Mouse (Mus musculus) brown adipose tissue, adult 24 weeks (tissue): ENCODE measurements around the gene Spg20. TPM values are rescaled to one million over a fixed set of nuclear protein-coding genes. Genes with fewer than 3 reads are reported as not detected.
A peak's percentile ranks its signal among the peaks of the same experiment; 100 is the strongest.

Experiments
- H3K27ac ChIP-seq: fragments of 200-500 bp; replicated peaks from 2 replicates; pipeline ENCODE4 v1.5.1; 2012; ENCODE audit warnings: low read depth, mild to moderate bottlenecking, low read length
- H3K4me1 ChIP-seq: fragments of 200-500 bp; 2 replicates; pipeline ENCODE4 v1.6.1; 2012; ENCODE audit warnings: low read length, mixed read lengths; ENCODE audit not compliant: control insufficient read depth, insufficient read depth, insufficient read length
- H3K4me3 ChIP-seq: fragments of 200-500 bp; 2 replicates; pipeline ENCODE4 v1.5.1; 2012; ENCODE audit warnings: low read depth, mild to moderate bottlenecking, low read length, moderate library complexity; ENCODE audit not compliant: insufficient read depth
- polyA plus RNA-seq: library from polyadenylated mRNA; stranded (reverse); fragments of >200 nt; gene quantifications from 2 replicates; pipeline ENCODE4 v1.2.4, GENCODE M21; 2012; ENCODE audit not compliant: missing spikeins, insufficient read depth, insufficient read length

Gene Spg20
- polyA plus RNA-seq: 17.8 and 19.9 TPM in 2 replicates

DNA sequence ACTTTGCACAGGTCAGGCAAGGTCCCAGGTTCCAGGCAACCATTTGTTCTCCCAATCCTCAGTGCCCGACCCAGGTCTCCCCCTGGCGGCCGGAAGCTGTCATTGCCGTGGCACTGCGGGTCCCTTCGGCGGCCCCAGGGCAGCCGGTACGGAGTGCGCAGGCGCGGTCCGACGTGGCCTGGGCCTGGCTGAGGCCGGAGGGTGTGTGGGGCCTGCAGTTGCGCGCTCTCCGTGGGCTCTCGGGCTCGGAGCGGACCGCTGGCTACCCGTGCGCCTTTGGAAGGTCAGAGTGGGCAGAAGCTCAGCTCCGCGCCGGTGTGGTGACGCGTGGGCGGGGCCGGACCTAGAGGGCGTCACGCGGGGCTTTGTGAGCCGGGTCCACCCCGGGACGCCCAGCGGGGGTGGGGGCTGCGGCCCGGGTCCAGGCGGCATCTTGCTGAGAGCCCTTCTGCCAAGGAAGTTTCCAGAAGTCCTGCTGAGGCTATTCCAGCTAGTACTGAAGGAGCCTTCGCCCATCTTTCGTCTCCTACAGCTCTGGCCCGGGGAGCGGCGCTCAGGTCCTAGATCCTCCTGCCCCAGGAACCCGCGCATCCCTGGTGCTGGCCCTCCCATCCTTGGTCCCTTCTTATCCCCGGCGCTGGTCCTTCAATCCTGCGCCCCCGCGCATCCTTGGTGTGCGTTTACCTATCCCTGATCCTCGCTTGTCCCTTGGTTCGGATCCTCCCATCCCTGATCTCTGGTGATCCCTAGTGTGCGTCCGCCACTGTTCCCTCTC lies at the start of gene Spg20:
TSS of gene Spg20 (plus strand) at position 174 of the 775 bp plus-strand sequence.
- H3K4me1 ChIP-seq: 0 out of 2 replicates have a peak, but pooled peaks cover 5% of the 10 kb centered on the region
- H3K4me3 ChIP-seq: peak within 1 kb of the TSS; percentile 93
- H3K27ac ChIP-seq: peak within 1 kb of the TSS; percentile 86

DNA sequence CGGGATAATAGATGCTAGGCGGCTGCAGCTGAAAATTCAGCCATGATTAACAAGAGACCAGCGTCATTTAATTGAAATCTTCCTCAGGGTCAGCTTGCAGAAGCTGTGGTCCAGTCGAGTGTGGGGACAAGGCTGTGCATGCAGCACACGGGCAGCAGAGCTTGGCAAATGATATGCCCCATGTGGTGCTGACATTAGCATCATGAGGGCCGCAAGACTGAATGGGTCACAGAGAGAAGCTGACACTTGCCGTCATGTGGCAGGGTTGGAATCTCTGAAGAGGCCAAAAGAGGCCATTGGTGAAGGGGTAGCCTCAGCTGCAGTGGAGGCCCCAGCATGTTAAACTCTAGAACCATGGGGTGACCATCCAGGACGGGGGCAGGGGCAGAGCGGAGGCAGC lies 49.3 kb upstream of the Spg20 start:
- Histone ChIP-seq H3K4me3 (no peak overlapping the region), H3K27ac (no peak overlapping the region), H3K4me1 (no peaks in the 10 kb centered on the region)

DNA sequence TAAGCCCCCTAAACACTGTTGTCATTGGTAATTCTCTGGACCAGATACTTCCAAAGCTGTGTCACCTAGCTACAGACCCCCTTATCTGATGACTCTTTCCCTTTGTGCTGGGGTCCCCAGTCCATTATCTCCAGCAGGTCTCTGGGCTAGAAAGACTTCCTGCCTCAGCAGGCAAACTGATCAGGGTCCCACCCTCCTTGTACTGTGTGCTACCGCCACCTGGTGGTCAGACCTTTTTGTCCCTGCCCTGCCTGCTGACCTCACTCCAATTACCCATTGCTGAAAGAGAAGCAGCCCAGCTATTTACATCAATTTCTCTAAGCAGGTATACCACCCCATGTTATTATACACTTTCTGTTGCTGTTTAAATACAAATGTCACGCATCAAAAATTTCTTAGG lies 47.5 kb upstream of the Spg20 start:
- Histone ChIP-seq H3K27ac (no peak overlapping the region), H3K4me1 (no peaks in the 10 kb centered on the region), H3K4me3 (no peak overlapping the region)

DNA sequence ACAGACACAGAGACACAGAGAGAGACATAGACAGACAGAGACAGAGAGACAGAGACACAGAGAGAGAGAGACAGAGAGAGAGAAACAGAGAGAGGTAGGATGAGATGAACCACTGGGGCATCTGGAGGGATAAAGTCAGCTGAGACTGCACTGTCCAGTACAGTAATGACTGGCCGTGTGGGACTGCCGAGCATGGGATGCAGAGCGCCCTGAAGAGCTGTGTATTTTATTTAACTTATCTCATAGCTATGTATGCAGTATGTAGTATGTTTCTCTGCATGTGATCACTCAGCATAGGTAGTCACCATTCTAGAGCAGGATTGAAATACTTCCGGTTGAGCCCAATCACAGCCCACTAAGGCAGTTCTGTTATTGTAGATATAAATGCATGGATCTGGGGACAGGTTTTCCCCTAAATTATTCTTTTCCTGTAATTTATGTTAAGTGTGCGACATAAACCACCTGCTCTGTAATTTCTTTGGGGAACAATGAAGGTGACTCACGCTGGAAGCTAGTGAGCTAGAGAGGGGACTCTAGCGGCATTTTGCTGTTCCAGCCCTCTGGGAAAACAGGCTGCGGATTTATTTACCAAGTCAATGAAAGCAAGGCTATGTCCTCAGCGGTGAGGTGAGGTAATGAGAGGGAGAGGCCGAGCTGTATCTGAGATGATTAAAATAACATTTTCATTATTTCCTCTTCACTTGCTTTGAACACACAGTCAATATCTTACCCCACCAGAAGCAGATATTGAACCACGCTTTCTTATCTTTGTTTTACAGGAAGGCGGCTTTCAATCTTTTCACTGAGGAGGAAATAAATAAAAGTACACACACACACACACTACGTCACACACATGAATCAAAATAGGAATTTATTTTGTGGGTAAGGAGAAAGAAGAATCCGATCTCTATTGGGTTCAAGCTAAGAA lies 45.9 kb upstream of the Spg20 start:
- no peaks in the 10 kb centered on the region for H3K4me1 ChIP-seq
- H3K27ac ChIP-seq: no peak overlapping the region
- H3K4me3 ChIP-seq: no peak overlapping the region

DNA sequence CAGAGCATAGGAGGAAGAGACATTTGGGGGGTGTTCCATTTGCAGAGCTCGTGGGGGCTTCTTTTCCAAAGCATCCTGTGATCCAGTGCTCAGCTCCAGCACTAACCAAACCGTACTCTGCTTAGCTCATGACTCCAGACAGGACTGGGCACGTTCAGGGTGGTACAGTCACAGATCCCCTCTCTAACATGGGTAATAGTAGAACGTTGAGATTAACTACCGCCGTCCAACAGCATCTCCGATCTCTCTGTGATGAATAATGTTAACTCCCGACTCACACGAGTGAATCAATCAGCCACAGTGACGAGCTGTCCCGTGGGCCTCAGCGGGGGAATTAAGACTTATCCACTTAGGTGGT lies 45.3 kb upstream of the Spg20 start:
- Histone ChIP-seq H3K4me1 (no peaks in the 10 kb centered on the region), H3K27ac (no peak overlapping the region), H3K4me3 (no peak overlapping the region)

DNA sequence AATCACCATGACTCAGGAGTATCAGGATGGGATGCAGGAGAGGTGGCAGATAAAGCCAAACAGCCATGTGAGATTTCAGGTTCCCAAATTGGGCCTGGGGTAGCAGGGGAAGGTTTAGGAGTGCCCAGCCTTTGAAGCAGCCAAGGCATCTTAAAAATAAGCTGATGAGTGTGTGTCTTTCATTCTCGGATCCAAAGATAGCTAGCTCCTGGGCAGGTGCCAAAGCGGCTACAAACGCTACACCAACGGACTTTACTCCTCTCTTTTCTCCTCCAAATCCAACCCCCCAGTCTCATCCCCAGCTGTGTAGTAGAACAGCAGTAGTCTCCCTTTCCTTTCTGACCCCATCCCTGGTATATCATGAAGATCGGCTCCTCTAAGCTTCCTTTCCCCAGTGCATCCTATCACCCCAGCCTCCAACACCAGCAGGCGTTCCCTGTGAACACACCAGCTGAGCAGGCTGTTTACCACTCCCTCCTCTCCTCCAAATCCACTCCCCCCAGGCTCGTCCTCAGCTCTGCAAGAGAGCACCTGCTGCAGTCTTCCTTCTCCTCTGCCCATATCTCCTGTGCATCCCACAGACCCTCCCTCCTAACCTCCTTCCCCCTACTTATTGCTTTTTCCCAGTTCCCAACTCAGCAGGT lies 44.0 kb upstream of the Spg20 start:
- Histone ChIP-seq H3K4me3 (no peak overlapping the region), H3K27ac (no peak overlapping the region), H3K4me1 (no peaks in the 10 kb centered on the region)

DNA sequence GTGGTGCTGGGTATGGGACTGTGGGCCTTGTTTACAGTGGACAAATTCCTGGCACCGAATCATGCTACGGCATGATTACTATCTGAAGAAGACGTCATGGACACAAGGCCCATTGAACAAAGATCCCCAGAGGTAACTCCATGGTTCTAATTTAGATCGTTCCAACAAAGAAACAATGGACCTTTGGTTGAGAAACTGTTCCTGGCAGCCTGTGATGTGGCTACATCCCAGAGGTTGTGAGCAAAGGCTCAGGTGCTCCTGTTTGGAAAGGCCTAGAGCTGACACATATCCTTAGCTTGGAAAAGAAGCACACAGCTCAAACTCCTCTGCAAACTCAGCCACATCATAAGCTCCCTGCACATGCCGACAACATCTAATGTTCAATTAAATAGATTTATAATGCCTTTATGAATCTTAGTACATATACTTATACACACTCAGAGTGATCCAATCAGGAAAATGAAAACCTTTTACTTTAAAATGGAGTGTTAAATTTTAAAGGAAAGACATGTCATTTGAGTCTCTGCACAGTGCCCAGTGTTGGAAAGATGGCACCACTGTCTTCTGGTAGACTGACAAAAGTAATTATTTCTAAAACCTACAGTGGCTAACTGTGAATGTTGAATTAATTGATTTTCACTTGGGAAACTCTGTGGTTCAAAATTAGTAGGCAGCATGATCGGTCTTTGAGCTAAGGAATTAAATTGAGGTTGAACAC lies 37.2 kb upstream of the Spg20 start:
- H3K4me3 ChIP-seq: no peak overlapping the region

DNA sequence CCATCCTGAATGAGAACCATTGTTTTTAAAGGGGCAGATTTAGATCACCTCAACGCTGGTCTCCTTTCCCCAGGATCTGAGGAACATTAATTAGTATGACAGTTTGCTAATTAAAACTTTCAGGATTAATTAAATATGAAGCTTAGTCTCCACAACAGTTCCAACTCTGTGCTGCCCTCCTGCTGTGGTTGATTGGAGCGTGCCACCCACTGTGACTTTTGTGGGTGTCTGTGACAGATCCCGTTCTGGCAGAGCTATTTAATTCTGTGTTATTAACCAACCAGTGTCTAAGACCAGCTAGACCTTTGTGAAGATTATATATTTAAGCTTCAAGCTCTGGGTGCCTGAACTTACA lies 36.6 kb upstream of the Spg20 start:
- no peaks in the 10 kb centered on the region for H3K4me1 ChIP-seq
- no peak overlapping the region for H3K4me3 ChIP-seq
- no peak overlapping the region for H3K27ac ChIP-seq

More for the DNA sequence above, 37.2 kb upstream of the Spg20 start:
- Histone ChIP-seq H3K27ac (no peak overlapping the region), H3K4me1 (no peaks in the 10 kb centered on the region)

DNA sequence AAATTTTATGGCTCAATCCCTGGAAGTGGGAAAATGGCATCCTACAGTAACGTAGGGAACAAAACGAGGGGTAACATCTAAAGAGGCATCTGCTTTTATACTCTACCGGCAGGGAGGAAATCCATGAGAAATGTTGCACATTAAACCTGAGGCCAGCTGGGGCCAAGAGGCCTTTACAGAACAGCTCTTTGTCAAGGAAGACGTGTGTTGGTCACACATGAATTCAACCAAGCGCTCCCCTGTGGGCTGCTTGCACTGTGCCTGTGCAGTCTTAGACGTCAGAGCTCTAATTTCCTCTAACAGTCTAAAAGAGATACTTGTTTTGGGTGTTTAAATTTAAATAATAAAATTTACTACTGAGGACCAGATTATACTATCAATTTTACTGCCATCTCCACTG lies 33.7 kb upstream of the Spg20 start:
- no peak overlapping the region for H3K4me3 ChIP-seq
- H3K27ac ChIP-seq: no peak overlapping the region
- no peaks in the 10 kb centered on the region for H3K4me1 ChIP-seq

DNA sequence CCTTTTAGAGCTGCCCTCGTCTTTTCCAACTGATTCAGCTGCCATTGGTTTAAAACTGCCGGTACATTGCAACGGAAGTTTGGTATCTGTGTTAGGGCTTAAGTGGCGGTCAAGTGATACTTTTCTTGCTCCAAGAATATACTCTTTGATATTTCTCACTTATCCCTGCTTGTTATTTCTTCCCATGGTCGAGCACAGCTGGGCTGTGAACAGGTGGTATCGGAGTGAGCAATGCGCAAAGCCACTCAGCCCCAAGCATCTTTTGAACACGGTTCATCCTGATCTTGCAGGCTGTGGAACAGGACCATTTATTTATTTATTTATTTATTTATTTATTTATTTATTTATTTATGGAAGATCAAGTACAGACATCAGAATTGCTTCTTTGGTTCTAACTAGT lies 32.3 kb upstream of the Spg20 start:
- H3K4me3 ChIP-seq: no peak overlapping the region
- H3K4me1 ChIP-seq: no peaks in the 10 kb centered on the region
- H3K27ac ChIP-seq: no peak overlapping the region

DNA sequence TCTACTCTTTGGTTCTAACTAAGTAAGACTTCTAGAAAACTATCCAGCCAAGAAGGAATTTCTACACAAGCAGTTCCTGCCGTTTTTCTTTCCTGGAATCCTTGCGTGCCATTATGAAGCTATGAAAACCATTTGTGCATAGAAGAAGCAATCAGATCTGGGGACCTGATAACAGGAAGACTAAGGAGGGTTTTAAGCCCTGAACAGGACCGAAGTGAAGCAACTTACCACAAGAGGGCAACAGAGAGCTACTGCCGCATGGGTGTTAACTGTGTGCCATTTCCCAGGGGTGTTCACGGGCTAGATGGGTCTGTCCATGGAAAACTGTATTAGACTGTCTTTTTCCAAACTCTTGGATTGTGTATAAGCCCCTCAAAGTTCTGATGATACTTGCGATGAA lies 31.9 kb upstream of the Spg20 start:
- Histone ChIP-seq H3K27ac (no peak overlapping the region), H3K4me3 (no peak overlapping the region), H3K4me1 (no peaks in the 10 kb centered on the region)

DNA sequence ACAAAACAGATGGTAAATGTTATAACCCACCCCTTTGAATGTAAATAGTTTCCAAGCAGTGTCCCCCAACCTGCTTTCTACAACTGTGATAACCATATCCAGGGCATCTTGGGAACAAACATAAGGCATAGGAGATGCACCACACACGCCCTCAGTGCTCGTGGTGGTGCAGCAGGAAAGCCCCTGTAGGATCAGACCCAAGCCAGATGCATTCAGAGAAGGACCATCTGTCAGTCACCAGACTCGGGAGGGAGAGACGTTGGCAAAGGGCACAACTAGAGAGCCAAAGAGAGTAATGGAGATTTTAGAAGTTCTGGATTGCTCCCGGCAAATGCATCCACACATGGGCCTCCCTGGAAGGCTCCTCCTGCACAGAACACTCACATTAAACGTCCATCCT lies 27.1 kb upstream of the Spg20 start:
- H3K4me3 ChIP-seq: no peak overlapping the region
- no peaks in the 10 kb centered on the region for H3K4me1 ChIP-seq
- no peak overlapping the region for H3K27ac ChIP-seq

DNA sequence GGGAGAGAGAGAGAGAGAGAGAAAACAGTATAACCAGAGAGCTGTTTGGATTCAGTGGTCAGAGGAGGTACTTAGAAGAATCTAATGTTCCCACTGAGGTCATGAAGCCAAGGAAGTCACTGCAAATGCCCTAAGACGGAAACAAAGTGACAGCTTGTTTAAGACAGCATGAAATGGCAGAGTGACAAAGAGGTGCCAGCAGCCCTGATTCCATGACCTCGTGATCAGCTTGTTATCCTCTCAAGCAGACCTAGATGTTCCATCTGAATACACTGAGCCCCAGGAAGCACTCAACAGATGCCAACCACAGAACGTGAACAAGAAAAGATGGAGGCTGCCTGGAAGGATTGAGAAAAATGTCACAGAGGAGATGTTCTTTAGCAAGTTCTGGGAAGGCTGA lies 26.2 kb upstream of the Spg20 start:
- Histone ChIP-seq H3K27ac (no peak overlapping the region), H3K4me1 (no peaks in the 10 kb centered on the region), H3K4me3 (no peak overlapping the region)

DNA sequence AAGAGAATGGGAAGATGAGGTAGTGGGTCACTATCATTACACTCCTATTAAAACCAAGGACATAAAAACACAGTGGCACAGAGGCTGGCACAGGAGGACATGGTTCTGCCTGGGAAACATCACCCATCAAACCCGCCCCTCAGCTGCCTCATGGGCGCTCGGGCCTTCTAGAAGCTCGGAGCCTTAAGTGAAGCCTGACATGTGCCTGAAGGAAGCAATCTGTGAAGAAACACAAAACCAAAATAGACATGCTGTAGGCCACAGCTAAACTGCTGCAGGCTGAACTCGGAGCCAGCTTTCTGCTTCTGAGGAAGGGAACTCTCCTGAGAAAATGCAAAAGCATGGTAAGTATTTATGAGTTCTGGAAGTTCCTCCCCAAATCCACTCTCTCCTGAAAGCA lies 25.0 kb upstream of the Spg20 start:
- H3K4me3 ChIP-seq: no peak overlapping the region
- H3K27ac ChIP-seq: no peak overlapping the region
- no peaks in the 10 kb centered on the region for H3K4me1 ChIP-seq

DNA sequence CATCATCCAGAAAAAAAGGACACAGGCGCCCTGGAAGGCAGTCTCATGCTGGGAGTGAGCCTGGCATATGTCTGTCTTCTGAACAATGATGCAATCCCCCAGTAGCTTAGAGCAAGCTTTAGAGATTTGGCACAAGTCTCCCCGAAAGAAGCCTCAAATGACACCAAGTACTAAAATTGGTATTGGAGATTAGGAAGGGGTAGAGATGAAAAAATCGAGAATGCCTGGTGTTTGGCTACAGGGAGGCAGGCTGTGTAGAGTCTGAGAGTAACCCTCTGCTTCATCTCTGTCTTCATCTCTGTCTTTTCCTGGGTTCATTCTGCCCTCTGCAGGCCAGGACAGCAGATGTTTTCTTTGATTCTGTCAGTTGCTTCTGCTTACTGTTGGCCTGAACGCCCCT lies 24.5 kb upstream of the Spg20 start:
- Histone ChIP-seq H3K27ac (no peak overlapping the region), H3K4me1 (no peaks in the 10 kb centered on the region), H3K4me3 (no peak overlapping the region)
